Mouse (Mus musculus): ENCODE data around the gene Pitx2.

The Pitx2 gene

GRCm38 (mm10) chr3:129216911-129217561 lies 17.4 kb downstream of the Pitx2 start:
- no peak for DNase-seq (ENCODE audit: low read depth, low spot score)

- DNase-seq (ENCODE audit: low read depth, low spot score), result no peak
Measured at GRCm38 (mm10) chr3:129217862-129218370, 18.2 kb downstream of the Pitx2 start.

- DNase-seq (ENCODE audit: low read depth, low spot score), result no peak
Measured at GRCm38 (mm10) chr3:129218371-129218921, 18.8 kb downstream of the Pitx2 start.

- no peak for DNase-seq (ENCODE audit: low read depth, low spot score)
Measured at GRCm38 (mm10) chr3:129220086-129220670, 20.5 kb downstream of the Pitx2 start.

DNA sequence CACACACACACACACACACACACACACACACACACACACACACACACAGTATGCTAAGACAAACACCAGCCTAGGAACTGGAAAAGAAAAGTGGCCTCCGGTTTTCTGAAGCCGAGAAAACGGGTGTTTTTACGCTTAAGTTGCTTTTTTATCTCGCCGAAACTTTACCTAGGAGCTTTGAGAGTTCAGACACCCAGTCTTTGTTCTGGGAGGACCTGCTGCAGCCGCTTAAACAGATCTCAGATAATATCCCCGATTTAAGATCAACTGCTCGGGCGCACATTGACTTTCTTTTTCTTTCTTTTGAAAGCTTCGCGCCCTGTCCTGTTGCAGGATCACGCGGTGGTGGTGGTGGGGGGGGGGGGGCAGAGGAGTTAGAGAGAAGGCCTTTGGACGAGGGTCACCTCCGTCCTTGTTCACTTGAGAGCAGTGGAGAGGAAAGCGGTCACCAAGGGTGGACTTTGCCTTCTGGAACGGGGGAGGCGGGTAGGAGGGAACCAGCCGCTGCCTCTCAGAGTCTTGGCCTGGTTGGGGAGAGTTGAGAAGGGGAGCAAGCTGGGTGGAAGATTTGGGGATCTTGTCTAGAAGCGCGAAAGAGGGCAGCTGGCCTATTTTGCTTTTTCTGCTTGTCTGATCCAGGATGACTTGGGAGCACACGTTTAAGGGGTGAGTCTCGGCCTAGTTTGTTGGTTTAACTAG lies 21.2 kb downstream of the Pitx2 start:
- no peak for DNase-seq (ENCODE audit: low read depth, low spot score)

DNA sequence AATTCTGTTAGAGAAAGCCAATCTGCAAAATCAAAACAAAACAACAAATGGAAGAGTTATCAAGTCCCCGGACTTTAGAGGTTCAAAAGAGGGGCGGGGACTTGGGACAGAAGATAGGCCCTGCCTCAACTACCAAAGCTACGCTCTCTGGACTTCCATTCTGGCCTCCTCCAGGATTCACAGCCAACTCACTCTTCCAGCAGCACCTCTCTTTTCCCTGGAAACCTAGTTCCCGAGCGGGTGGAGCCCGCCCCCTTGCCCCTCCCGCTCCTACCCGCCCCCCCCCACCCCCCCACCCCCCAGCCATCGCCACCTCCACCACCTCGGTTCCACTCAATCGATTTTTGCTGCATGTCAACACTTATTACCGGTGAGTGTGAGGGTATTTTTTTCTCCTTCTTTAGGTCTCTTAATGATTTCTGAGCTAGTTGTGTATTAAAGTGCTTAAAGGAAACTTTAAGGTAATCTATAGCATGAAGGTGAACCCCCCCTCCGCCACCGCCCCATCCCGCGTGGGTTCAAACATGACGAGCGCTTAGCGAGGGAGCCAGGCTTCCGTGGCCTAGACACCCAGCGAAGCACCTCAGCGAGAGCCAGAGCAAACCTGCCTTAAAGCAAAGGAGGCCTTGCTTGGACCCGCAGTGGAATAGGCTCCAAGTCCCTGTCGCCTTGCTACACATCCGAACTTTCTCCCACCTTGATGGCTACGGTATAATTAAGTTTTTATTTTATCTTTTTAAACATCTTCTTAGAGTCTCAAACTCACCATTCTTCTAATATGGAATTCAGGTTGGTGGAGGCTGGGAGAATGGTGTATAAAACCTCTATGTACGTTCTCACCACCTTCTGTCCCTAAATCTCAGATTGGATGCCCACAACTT lies 21.9 kb downstream of the Pitx2 start:
- no peak for DNase-seq (ENCODE audit: low read depth, low spot score)

GRCm38 (mm10) chr3:129222448-129223290 lies 23.0 kb downstream of the Pitx2 start:
- no peak for DNase-seq (ENCODE audit: low read depth, low spot score)

DNA sequence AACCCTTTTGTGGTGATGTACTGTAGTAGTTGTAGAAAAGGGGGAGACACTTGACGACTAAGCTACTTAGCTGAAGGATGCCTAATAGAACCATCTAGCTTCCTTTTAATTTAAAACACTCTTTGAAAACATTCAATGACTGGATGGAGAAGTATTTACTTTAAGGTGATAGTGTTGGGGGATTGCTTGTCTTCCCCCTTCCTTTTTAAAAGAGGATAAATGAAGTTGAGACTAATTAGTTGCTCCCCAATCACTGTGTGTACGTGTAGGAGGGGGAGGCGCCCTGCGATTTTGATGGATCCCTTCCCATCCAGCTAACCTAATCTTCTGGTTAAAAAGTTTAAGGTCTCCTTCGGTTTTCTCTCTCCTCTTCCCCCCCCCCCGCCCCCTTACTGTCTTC lies 23.7 kb downstream of the Pitx2 start:
- DNase-seq (ENCODE audit: low read depth, low spot score), result no peak

DNA sequence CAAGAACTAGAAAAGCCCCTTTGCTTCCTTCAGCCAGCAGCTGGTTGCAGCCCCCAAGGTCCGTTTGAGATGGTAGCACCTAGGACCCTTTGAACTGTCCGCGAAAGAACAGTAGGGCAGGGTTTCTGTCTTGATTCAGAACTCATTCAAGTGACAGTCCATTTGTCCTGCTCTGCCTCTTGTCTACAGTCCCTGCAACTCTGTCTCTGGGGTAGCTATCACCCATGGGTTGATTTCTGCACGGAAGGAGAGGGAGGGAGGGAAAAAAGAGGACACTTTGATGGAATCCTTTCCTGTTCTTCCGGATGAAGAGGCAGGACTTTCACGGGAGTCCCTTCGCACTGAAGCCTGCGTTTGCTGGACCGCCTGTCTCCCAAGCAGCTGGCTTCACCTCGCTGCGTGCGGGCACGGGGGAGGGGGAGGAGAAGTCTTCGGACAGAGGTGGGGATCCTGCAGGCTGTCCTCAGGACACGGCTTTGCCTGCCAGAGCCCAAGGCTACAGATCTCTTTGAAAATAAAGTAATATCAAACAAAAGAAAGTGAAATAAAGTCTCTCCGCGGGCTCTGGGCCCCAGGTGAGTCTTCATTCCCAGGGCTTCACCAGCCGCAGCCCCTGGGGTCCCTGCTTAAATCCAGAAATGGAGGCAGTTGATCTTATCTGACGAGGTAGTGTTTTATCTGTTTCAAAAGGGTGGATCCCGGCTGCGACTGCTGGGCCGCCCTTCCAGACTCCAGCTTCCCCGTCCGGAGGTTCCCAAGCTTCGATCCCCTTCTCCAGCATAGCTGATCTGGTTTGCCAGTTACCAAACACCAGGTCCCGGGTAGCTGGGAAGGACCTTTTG lies 24.5 kb downstream of the Pitx2 start:
- no peak for DNase-seq (ENCODE audit: low read depth, low spot score)

GRCm38 (mm10) chr3:129224806-129225576 lies 25.3 kb downstream of the Pitx2 start:
- no peak for DNase-seq (ENCODE audit: low read depth, low spot score)

- no peak for DNase-seq (ENCODE audit: low read depth, low spot score)
Measured at GRCm38 (mm10) chr3:129225577-129226289, 26.1 kb downstream of the Pitx2 start.

DNA sequence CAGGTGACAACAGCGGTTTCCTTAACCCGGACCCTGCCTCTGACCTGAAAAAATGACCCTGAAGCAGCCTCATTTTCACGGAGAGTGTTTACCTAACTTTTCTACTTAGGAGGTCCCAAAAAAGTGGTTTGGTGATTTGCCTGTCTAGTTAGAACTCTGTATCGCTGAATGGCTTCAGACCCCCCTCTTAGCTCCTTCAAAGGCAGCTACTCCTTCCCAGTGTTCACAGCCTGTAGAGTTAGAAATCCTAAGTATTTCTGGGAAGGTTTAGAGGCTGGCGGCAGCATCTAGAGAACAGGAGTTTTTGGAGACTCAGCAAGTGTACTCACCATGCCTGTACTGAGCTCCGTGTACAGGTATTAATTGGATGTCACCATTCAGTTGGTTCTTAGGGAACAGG lies 27.0 kb downstream of the Pitx2 start:
- DNase-seq (ENCODE audit: low read depth, low spot score), result no peak

- DNase-seq (ENCODE audit: low read depth, low spot score), result no peak
Measured at GRCm38 (mm10) chr3:129227331-129227730, 27.7 kb downstream of the Pitx2 start.

- DNase-seq (ENCODE audit: low read depth, low spot score), result no peak
Measured at GRCm38 (mm10) chr3:129238010-129238409, 38.3 kb downstream of the Pitx2 start.

DNA sequence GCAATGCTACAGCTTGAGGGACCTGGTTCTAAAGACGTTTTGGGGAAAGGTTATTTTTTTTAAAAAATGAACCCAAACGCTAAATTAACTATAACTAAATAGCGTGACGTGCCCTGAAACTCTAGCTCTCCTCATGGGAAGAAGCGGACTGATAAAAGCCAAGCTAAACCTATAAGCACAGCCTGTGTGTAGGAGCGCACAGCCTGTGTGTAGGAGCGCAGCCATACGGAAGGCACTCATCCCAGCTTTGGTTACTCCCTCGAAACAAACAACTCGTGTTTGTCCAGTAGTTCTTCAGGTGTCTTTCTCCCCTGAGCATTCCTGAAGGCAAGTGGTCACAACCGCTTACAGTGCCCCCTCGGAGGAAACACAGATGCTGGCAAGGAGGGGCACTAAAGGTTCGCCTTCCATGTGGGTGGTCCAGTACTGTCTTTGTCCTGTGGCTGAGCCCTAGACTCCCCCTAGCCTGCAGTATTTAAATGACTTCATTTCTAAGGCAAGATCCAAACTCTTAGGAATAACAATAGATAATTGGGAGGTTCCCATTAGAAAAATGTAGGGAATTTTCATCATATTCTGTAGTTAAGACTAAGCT lies 39.1 kb downstream of the Pitx2 start:
- peak; percentile 34 for DNase-seq (ENCODE audit: low read depth, low spot score)

DNA sequence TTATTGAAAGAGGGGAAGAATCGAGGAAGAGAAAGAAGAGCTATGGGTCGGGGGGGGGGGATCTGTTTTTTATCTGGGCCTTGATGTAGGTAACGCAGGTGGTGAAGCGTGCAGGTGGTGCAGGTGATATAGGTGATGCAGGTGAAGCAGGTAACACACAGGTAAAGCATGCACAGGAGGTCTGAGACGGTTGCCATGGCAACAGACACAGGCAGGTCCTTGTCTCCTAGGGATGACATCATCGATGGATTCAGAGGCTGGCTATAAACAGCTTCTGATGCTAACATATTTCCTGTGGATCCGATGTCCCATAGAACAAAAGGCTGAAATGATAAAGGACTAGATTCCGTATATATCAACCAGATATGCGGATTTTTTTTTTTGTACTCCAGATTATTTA lies 51.3 kb downstream of the Pitx2 start:
- DNase-seq (ENCODE audit: low read depth, low spot score), result no peak

DNA sequence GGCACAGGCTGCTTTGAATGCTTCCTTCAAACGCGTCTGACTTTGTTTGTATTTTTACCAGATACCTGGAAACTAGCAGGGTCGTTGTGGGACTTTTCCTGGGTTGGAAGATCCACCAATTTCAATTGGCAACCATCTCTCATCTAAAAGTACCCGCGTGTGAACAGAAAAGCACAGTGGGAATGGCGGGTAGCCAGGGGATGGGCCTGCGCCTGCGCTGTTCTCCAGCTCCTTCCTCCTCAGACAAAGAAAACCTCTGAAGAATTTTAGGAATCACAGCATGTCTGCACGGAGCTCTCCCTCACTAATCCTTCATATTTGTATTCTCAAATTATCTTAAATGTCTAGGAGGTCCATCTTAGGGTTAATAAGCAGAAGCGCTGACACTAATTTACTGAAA lies 54.6 kb downstream of the Pitx2 start:
- no peak for DNase-seq (ENCODE audit: low read depth, low spot score)

DNA sequence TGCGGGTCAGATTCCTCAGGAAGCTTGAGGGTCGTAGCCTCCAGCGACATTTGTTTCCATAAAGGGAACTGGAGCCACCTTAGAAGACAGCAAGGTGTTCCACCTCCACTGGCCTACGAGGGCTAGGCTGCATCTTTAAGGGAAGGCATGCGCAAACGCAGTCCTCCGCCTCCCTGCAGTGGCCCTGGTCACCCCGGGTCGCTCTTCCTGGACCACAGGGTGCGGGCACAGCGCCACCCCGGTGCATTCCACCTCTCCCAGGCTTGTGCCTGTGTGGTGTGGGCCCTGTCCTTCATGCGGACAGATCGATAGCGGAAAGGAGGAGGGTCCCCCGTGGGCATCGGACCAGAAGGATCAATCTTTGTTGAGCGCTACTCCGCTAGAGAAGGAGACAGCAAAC lies 56.6 kb downstream of the Pitx2 start:
- DNase-seq (ENCODE audit: low read depth, low spot score), result no peak
